8 mouse cellular contexts compared by ENCODE assay signal in genomic region chr9:65390752-65391612, GRCm38 (mm10). TPM values are rescaled to one million over a fixed set of nuclear protein-coding genes. Genes with fewer than 3 reads are reported as not detected.
DNase-seq lines count a peak whose midpoint lies in the region; ATAC-seq and TF ChIP-seq lines count a peak whose summit lies in the region.

No protein-coding gene starts in this region.

- H3K27me3 ChIP-seq in lung, embryonic 15.5 days = peaks cover 30% of the 10 kb centered on the region
- H3K27me3 ChIP-seq in hindbrain, embryonic 12.5 days = peaks cover 51% of the 10 kb centered on the region
- peaks cover 32% of the 10 kb centered on the region for H3K27me3 ChIP-seq in liver, embryonic 16.5 days (ENCODE audit: control insufficient read depth, insufficient read depth, low read depth, low read length)
- 0 out of 2 replicates have a peak, but pooled peaks cover 4% of the 10 kb centered on the region for H3K27me3 ChIP-seq in stomach, postnatal 0 days (ENCODE audit: control insufficient read depth, insufficient read depth, low read length)

- peak overlapping the region; percentile 62 for H3K4me2 ChIP-seq in lung, embryonic 15.5 days
- peak overlapping the region; percentile 60 for H3K4me2 ChIP-seq in hindbrain, embryonic 12.5 days (replicated peaks)
- H3K4me2 ChIP-seq in liver, embryonic 16.5 days (ENCODE audit: low read depth, low read length) = peak overlapping the region; percentile 60
- H3K4me2 ChIP-seq in stomach, postnatal 0 days (replicated peaks; ENCODE audit: low read depth) = peak overlapping the region; percentile 63

- 17% methylated on average over 93 of the region's 96 CpGs for WGBS in lung, embryonic 15.5 days
- 16% methylated on average over 96 of the region's 96 CpGs for WGBS in hindbrain, embryonic 12.5 days
- 14% methylated on average over 85 of the region's 96 CpGs for WGBS in liver, embryonic 16.5 days (ENCODE audit: insufficient replicate concordance)
- 14% methylated on average over 95 of the region's 96 CpGs for WGBS in stomach, postnatal 0 days

- H3K9me3 ChIP-seq in lung, embryonic 15.5 days = no peaks in the 10 kb centered on the region
- H3K9me3 ChIP-seq in hindbrain, embryonic 12.5 days (replicated peaks) = no peaks in the 10 kb centered on the region
- H3K9me3 ChIP-seq in liver, embryonic 16.5 days (replicated peaks; ENCODE audit: control insufficient read depth, low read length) = no peaks in the 10 kb centered on the region
- no peaks in the 10 kb centered on the region for H3K9me3 ChIP-seq in stomach, postnatal 0 days (ENCODE audit: control insufficient read depth, low read length)

- H3K36me3 ChIP-seq in lung, embryonic 15.5 days = no peaks in the 10 kb centered on the region
- H3K36me3 ChIP-seq in hindbrain, embryonic 12.5 days = no peaks in the 10 kb centered on the region
- no peaks in the 10 kb centered on the region for H3K36me3 ChIP-seq in liver, embryonic 16.5 days (ENCODE audit: control insufficient read depth, insufficient read depth)
- no peaks in the 10 kb centered on the region for H3K36me3 ChIP-seq in stomach, postnatal 0 days (ENCODE audit: control insufficient read depth, insufficient read depth, low read length)

- H3K27ac ChIP-seq in lung, embryonic 15.5 days = no peak overlapping the region
- no peak overlapping the region for H3K27ac ChIP-seq in hindbrain, embryonic 12.5 days
- H3K27ac ChIP-seq in liver, embryonic 16.5 days (ENCODE audit: low read length) = no peak overlapping the region
- no peak overlapping the region for H3K27ac ChIP-seq in stomach, postnatal 0 days (replicated peaks)

- DNase-seq in lung, postnatal 36 days = no peak
- DNase-seq in embryo, embryonic 9.5 days (ENCODE audit: extremely low spot score) = peak; percentile 39
- DNase-seq in stomach, postnatal 0 days (ENCODE audit: low spot score) = peak; percentile 42
- DNase-seq in cerebellum, postnatal 36 days = no peak
- DNase-seq in cerebellum, adult 11 months = no peak

- no peak for TF ChIP-seq EP300 in stomach, postnatal 0 days (optimal IDR thresholded peaks at IDR 0.05)

- no peak for TF ChIP-seq CTCF in stomach, postnatal 0 days (IDR thresholded peaks at IDR 0.05; ENCODE audit: low read depth)

- ATAC-seq in lung, embryonic 15.5 days (ENCODE audit: borderline replicate concordance, extremely low read depth, low FRiP score, low TSS enrichment) = no peak
- ATAC-seq in hindbrain, embryonic 12.5 days (ENCODE audit: low FRiP score) = no peak; the same call in 1 of the 2 replicates
- ATAC-seq in liver, embryonic 16.5 days (ENCODE audit: low read depth) = no peak
- ATAC-seq in stomach, postnatal 0 days (ENCODE audit: low FRiP score, low TSS enrichment) = peak; percentile 67

- peak overlapping the region; percentile 24 for H3K9ac ChIP-seq in lung, embryonic 15.5 days
- H3K9ac ChIP-seq in hindbrain, embryonic 12.5 days = peak overlapping the region; percentile 37; the same call in 1 of the 2 replicates
- no peak overlapping the region for H3K9ac ChIP-seq in liver, embryonic 16.5 days (ENCODE audit: low read depth, low read length)
- H3K9ac ChIP-seq in stomach, postnatal 0 days (ENCODE audit: low read length) = peak overlapping the region; percentile 47

- H3K4me3 ChIP-seq in lung, embryonic 15.5 days = peak overlapping the region; percentile 37
- H3K4me3 ChIP-seq in hindbrain, embryonic 12.5 days = peak overlapping the region; percentile 43
- H3K4me3 ChIP-seq in liver, embryonic 16.5 days (ENCODE audit: low read depth, low read length) = peak overlapping the region; percentile 45
- peak overlapping the region; percentile 44 for H3K4me3 ChIP-seq in stomach, postnatal 0 days (ENCODE audit: low read depth, low read length)

- H3K4me1 ChIP-seq in lung, embryonic 15.5 days = peaks cover 37% of the 10 kb centered on the region
- 0 out of 2 replicates have a peak, but pooled peaks cover 8% of the 10 kb centered on the region for H3K4me1 ChIP-seq in hindbrain, embryonic 12.5 days
- peaks cover 4% of the 10 kb centered on the region; the same call in 1 of the 2 replicates for H3K4me1 ChIP-seq in liver, embryonic 16.5 days (ENCODE audit: control insufficient read depth, low read depth, low read length)
- H3K4me1 ChIP-seq in stomach, postnatal 0 days (replicated peaks; ENCODE audit: control insufficient read depth, insufficient read depth) = 0 out of 2 replicates have a peak, but pooled peaks cover 3% of the 10 kb centered on the region

RNA-seq across cellular contexts. Expression of gene Kbtbd13, which starts 0.5 kb away (rescaled TPM):
- 5.0 and 5.5 TPM in 2 replicates for polyA plus RNA-seq in lung, embryonic 15.5 days (2015; fragmentation: Nextera tagmentation; extraction: Ambion mirVana)
- 0.74 and 1.0 TPM in 2 replicates for polyA plus RNA-seq in hindbrain, embryonic 12.5 days (2016; fragmentation: Nextera tagmentation; extraction: Ambion mirVana)
- polyA plus RNA-seq in liver, embryonic 16.5 days (2015; fragmentation: Nextera tagmentation; extraction: Ambion mirVana) = 0.25 and 0.42 TPM in 2 replicates
- polyA plus RNA-seq in stomach, postnatal 0 days (2015; fragmentation: Nextera tagmentation; extraction: Ambion mirVana) = 0.38 and 0.49 TPM in 2 replicates

RNA-seq across cellular contexts. Expression of gene Rasl12, which starts 7.3 kb away (rescaled TPM):
- 49.9 and 52.6 TPM in 2 replicates for polyA plus RNA-seq in lung, embryonic 15.5 days (2015; fragmentation: Nextera tagmentation; extraction: Ambion mirVana)
- polyA plus RNA-seq in hindbrain, embryonic 12.5 days (2016; fragmentation: Nextera tagmentation; extraction: Ambion mirVana) = 7.8 and 8.4 TPM in 2 replicates
- polyA plus RNA-seq in liver, embryonic 16.5 days (2015; fragmentation: Nextera tagmentation; extraction: Ambion mirVana) = 0.23 and 0.34 TPM in 2 replicates
- polyA plus RNA-seq in stomach, postnatal 0 days (2015; fragmentation: Nextera tagmentation; extraction: Ambion mirVana) = 3.7 and 3.9 TPM in 2 replicates

RNA-seq across cellular contexts. Expression of gene Ubap1l, which starts 30.1 kb away (rescaled TPM):
- polyA plus RNA-seq in lung, embryonic 15.5 days (2015; fragmentation: Nextera tagmentation; extraction: Ambion mirVana) = 0.14 TPM in 1 of 2 replicates, not detected in the other
- 0.72 and 1.1 TPM in 2 replicates for polyA plus RNA-seq in hindbrain, embryonic 12.5 days (2016; fragmentation: Nextera tagmentation; extraction: Ambion mirVana)
- polyA plus RNA-seq in liver, embryonic 16.5 days (2015; fragmentation: Nextera tagmentation; extraction: Ambion mirVana) = not detected in 2 replicates
- polyA plus RNA-seq in stomach, postnatal 0 days (2015; fragmentation: Nextera tagmentation; extraction: Ambion mirVana) = not detected in 2 replicates

RNA-seq across cellular contexts. Expression of gene Slc51b, which starts 31.8 kb away (rescaled TPM):
- polyA plus RNA-seq in lung, embryonic 15.5 days (2015; fragmentation: Nextera tagmentation; extraction: Ambion mirVana) = not detected in 2 replicates
- not detected in 2 replicates for polyA plus RNA-seq in hindbrain, embryonic 12.5 days (2016; fragmentation: Nextera tagmentation; extraction: Ambion mirVana)
- 0.17 TPM in 1 of 2 replicates, not detected in the other for polyA plus RNA-seq in liver, embryonic 16.5 days (2015; fragmentation: Nextera tagmentation; extraction: Ambion mirVana)
- polyA plus RNA-seq in stomach, postnatal 0 days (2015; fragmentation: Nextera tagmentation; extraction: Ambion mirVana) = not detected in 2 replicates

RNA-seq across cellular contexts. Expression of gene Mtfmt, which starts 44.6 kb away (rescaled TPM):
- 18.6 and 19.3 TPM in 2 replicates for polyA plus RNA-seq in lung, embryonic 15.5 days (2015; fragmentation: Nextera tagmentation; extraction: Ambion mirVana)
- polyA plus RNA-seq in hindbrain, embryonic 12.5 days (2016; fragmentation: Nextera tagmentation; extraction: Ambion mirVana) = 22.8 and 28.4 TPM in 2 replicates
- polyA plus RNA-seq in liver, embryonic 16.5 days (2015; fragmentation: Nextera tagmentation; extraction: Ambion mirVana) = 5.1 and 6.3 TPM in 2 replicates
- 11.5 and 12.4 TPM in 2 replicates for polyA plus RNA-seq in stomach, postnatal 0 days (2015; fragmentation: Nextera tagmentation; extraction: Ambion mirVana)

Comparison
In these comparisons a context has a peak if more than half of its experiments do, and no peak if none do; other contexts are left out.
1. DNase-seq: peak in embryo, embryonic 9.5 days (single experiment) and stomach, postnatal 0 days (single experiment); none in lung, postnatal 36 days (single experiment), cerebellum, postnatal 36 days (0 of 2) and cerebellum, adult 11 months (single experiment).
2. Peak in every context shown above with its lines, with median percentiles within 50 percentile points of each other: H3K4me2 ChIP-seq and H3K4me3 ChIP-seq.